Mouse (Mus musculus) skeletal muscle tissue, adult 2 months (tissue): ENCODE measurements around the gene Mcm2.

Experiments
- DNase-seq: peaks from one replicate; pipeline ENCODE4 v3.0.0-alpha.2; 2012; ENCODE audit warnings: low read depth, low spot score

The Mcm2 gene

GRCm38 (mm10) chr6:88898534-88899048, at the start of gene Mcm2:
Gene Mcm2, minus strand, starts transcription at chr6:88898780.
- DNase-seq: peak; percentile 89

GRCm38 (mm10) chr6:88947771-88948170, 49.2 kb upstream of the Mcm2 start:
- DNase-seq: no peak

GRCm38 (mm10) chr6:88946442-88946841, 47.9 kb upstream of the Mcm2 start:
- no peak for DNase-seq

GRCm38 (mm10) chr6:88943666-88944065, 45.1 kb upstream of the Mcm2 start:
- no peak for DNase-seq

GRCm38 (mm10) chr6:88942595-88942994, 44.0 kb upstream of the Mcm2 start:
- DNase-seq: no peak

- peak; percentile 90 for DNase-seq
Measured at GRCm38 (mm10) chr6:88941628-88942027, 43.0 kb upstream of the Mcm2 start.

- peak; percentile 45 for DNase-seq
Measured at GRCm38 (mm10) chr6:88940090-88940916, 41.7 kb upstream of the Mcm2 start.

- DNase-seq: peak; percentile 87
Measured at GRCm38 (mm10) chr6:88939281-88940089, 40.9 kb upstream of the Mcm2 start.

GRCm38 (mm10) chr6:88938664-88939055, 40.1 kb upstream of the Mcm2 start:
- no peak for DNase-seq

- DNase-seq: no peak
Measured at GRCm38 (mm10) chr6:88937971-88938663, 39.5 kb upstream of the Mcm2 start.

- DNase-seq: no peak
Measured at GRCm38 (mm10) chr6:88937214-88937549, 38.6 kb upstream of the Mcm2 start.

GRCm38 (mm10) chr6:88936342-88937213, 38.0 kb upstream of the Mcm2 start:
- no peak for DNase-seq

- peak; percentile 52 for DNase-seq
Measured at GRCm38 (mm10) chr6:88935735-88936276, 37.2 kb upstream of the Mcm2 start.

- no peak for DNase-seq
Measured at GRCm38 (mm10) chr6:88934816-88935215, 36.2 kb upstream of the Mcm2 start.

- DNase-seq: no peak
Measured at GRCm38 (mm10) chr6:88934132-88934531, 35.6 kb upstream of the Mcm2 start.

GRCm38 (mm10) chr6:88931449-88931848, 32.9 kb upstream of the Mcm2 start:
- no peak for DNase-seq

GRCm38 (mm10) chr6:88930049-88930448, 31.5 kb upstream of the Mcm2 start:
- DNase-seq: no peak

GRCm38 (mm10) chr6:88929451-88929850, 30.9 kb upstream of the Mcm2 start:
- DNase-seq: no peak

- DNase-seq: no peak
Measured at GRCm38 (mm10) chr6:88928576-88928975, 30.0 kb upstream of the Mcm2 start.

GRCm38 (mm10) chr6:88928026-88928425, 29.4 kb upstream of the Mcm2 start:
- DNase-seq: no peak

- peak; percentile 57 for DNase-seq
Measured at GRCm38 (mm10) chr6:88927595-88927994, 29.0 kb upstream of the Mcm2 start.
